Mouse (Mus musculus) embryonic facial prominence, embryonic 14.5 days (tissue): ENCODE measurements around the gene Sos1. TPM values are rescaled to one million over a fixed set of nuclear protein-coding genes. Genes with fewer than 3 reads are reported as not detected.
"Not testable (repeated sequence)": the region's sequence is repeated elsewhere in the genome, so short reads cannot be mapped to it uniquely, and the experiment has no call there.

Source experiments
- ATAC-seq: fragments of 200-750 bp; cut with Nextera tagmentation; 2 replicates; pipeline ENCODE4 v1.8.0; 2017; ENCODE audit warnings: low read depth, moderate number of reproducible peaks, moderate TSS enrichment
- DNase-seq: peaks from one replicate; pipeline ENCODE4 v3.0.0-alpha.2; 2015; ENCODE audit warnings: low spot score
- H3K27ac ChIP-seq: fragments of 300-500 bp; sonication (generic); replicated peaks from 2 replicates; pipeline ENCODE4 v1.5.1; 2014; ENCODE audit warnings: low read depth, mild to moderate bottlenecking, low read length, moderate library complexity
- H3K27me3 ChIP-seq: fragments of 300-500 bp; sonication (generic); replicated peaks from 2 replicates; pipeline ENCODE4 v1.6.1; 2014; ENCODE audit warnings: low read length; ENCODE audit not compliant: control insufficient read depth, insufficient read depth
- H3K36me3 ChIP-seq: fragments of 300-500 bp; sonication (generic); 2 replicates; pipeline ENCODE4 v1.6.1; 2014; ENCODE audit warnings: low read length, mixed read lengths; ENCODE audit not compliant: control insufficient read depth, insufficient read depth
- H3K4me1 ChIP-seq: fragments of 300-500 bp; sonication (generic); 2 replicates; pipeline ENCODE4 v1.6.1; 2014; ENCODE audit warnings: antibody characterized with exemption, low read length; ENCODE audit not compliant: control insufficient read depth, insufficient read depth
- H3K4me2 ChIP-seq: fragments of 300-500 bp; sonication (generic); 2 replicates; pipeline ENCODE4 v1.6.1; 2014; ENCODE audit warnings: low read depth, mild to moderate bottlenecking, low read length, moderate library complexity, mixed read lengths
- H3K4me3 ChIP-seq: fragments of 300-500 bp; sonication (generic); 2 replicates; pipeline ENCODE4 v1.5.1; 2014; ENCODE audit warnings: low read depth, mild to moderate bottlenecking, low read length
- H3K9ac ChIP-seq: fragments of 300-500 bp; sonication (generic); 2 replicates; pipeline ENCODE4 v1.6.1; 2014; ENCODE audit warnings: low read depth, mild to moderate bottlenecking, low read length, moderate library complexity, mixed read lengths
- H3K9me3 ChIP-seq: fragments of 300-500 bp; sonication (generic); 2 replicates; pipeline ENCODE4 v1.6.1; 2016; ENCODE audit warnings: low read length; ENCODE audit not compliant: control insufficient read depth
- WGBS: fragments of 180-500 bp; shearing (Covaris S2); extraction: QIAGEN DNeasy Blood & Tissue Kit; methylation state at CpG from one replicate; pipeline ENCODE4 v1.1.7; 2014; 5-methylcytosine and 5-hydroxymethylcytosine counted together
- polyA plus RNA-seq: library from polyadenylated mRNA; unstranded; fragments of >200 nt; fragmentation: Nextera tagmentation; extraction: Ambion mirVana; gene quantifications from 2 replicates; pipeline ENCODE4 v1.2.1, GENCODE M21; 2014

Sos1 gene
- polyA plus RNA-seq, 1 experiment from 2014 or later, result 8.3 TPM

GRCm38 (mm10) chr17:80385671-80386070, 94.6 kb downstream of the Sos1 start:
- ATAC-seq, result no peak
- WGBS, result 56% methylated on average over 1 of the region's 1 CpGs
- no peaks in the 10 kb centered on the region for H3K36me3 ChIP-seq

GRCm38 (mm10) chr17:80378386-80378785, 101.9 kb downstream of the Sos1 start:
- H3K4me2 ChIP-seq, H3K27me3 ChIP-seq, H3K4me3 ChIP-seq, H3K36me3 ChIP-seq, H3K27ac ChIP-seq, H3K4me1 ChIP-seq, H3K9me3 ChIP-seq, H3K9ac ChIP-seq, DNase-seq, ATAC-seq: not testable (repeated sequence)

More at GRCm38 (mm10) chr17:80385671-80386070, 94.6 kb downstream of the Sos1 start:
- Histone ChIP-seq H3K4me3 (no peak overlapping the region), H3K9ac (no peak overlapping the region), H3K4me1 (no peaks in the 10 kb centered on the region), H3K4me2 (no peak overlapping the region), H3K27me3 (no peaks in the 10 kb centered on the region), H3K27ac (no peak overlapping the region), H3K9me3 (no peaks in the 10 kb centered on the region)
- DNase-seq, result no peak

- Histone ChIP-seq H3K4me3 (peak overlapping the region; percentile 51), H3K9ac (peak overlapping the region; percentile 82), H3K27me3 (no peaks in the 10 kb centered on the region; the same call in 1 of the 2 replicates), H3K36me3 (no peaks in the 10 kb centered on the region), H3K27ac (peak overlapping the region; percentile 77; the same call in 1 of the 2 replicates), H3K9me3 (no peaks in the 10 kb centered on the region), H3K4me2 (peak overlapping the region; percentile 89), H3K4me1 (peaks cover 6% of the 10 kb centered on the region; the same call in 1 of the 2 replicates)
- DNase-seq (no peak), ATAC-seq (peak; percentile 80)
- WGBS, result 22% methylated on average over 24 of the region's 29 CpGs
Measured at GRCm38 (mm10) chr17:80373726-80374096, 106.5 kb downstream of the Sos1 start.

GRCm38 (mm10) chr17:80372989-80373725, 107.1 kb downstream of the Sos1 start, which contains the start of gene Gm10190:
Gene Gm10190, minus strand, starts transcription at chr17:80373541.
- H3K27ac ChIP-seq, result peak within 1 kb of the TSS; percentile 77
- DNase-seq (peak; percentile 98), ATAC-seq (peak; percentile 99)
- H3K9me3 ChIP-seq, result no peaks in the 10 kb centered on the region
- H3K4me2 ChIP-seq, result peak within 1 kb of the TSS; percentile 89
- H3K36me3 ChIP-seq, result no peaks in the 10 kb centered on the region
- H3K27me3 ChIP-seq, result no peaks in the 10 kb centered on the region; the same call in 1 of the 2 replicates
- H3K9ac ChIP-seq, result peak within 1 kb of the TSS; percentile 82
- peak within 1 kb of the TSS; percentile 51 for H3K4me3 ChIP-seq
- H3K4me1 ChIP-seq, result peaks cover 6% of the 10 kb centered on the region; the same call in 1 of the 2 replicates
- 3% methylated on average over 12 of the region's 102 CpGs for WGBS

GRCm38 (mm10) chr17:80368606-80369005, 111.6 kb downstream of the Sos1 start:
- Histone ChIP-seq H3K4me1 (peaks cover 6% of the 10 kb centered on the region; the same call in 1 of the 2 replicates), H3K9ac (no peak overlapping the region), H3K36me3 (no peaks in the 10 kb centered on the region), H3K27ac (no peak overlapping the region), H3K4me3 (no peak overlapping the region), H3K27me3 (no peaks in the 10 kb centered on the region), H3K4me2 (no peak overlapping the region), H3K9me3 (no peaks in the 10 kb centered on the region)
- no peak for ATAC-seq
- 89% methylated on average over 9 of the region's 9 CpGs for WGBS
- no peak for DNase-seq

- DNase-seq (no peak), ATAC-seq (no peak)
- Histone ChIP-seq H3K4me2 (no peak overlapping the region), H3K9me3 (no peaks in the 10 kb centered on the region), H3K36me3 (no peaks in the 10 kb centered on the region), H3K27ac (no peak overlapping the region), H3K27me3 (no peaks in the 10 kb centered on the region), H3K4me1 (no peaks in the 10 kb centered on the region), H3K4me3 (no peak overlapping the region), H3K9ac (no peak overlapping the region)
- WGBS, result 86% methylated on average over 5 of the region's 5 CpGs
Measured at GRCm38 (mm10) chr17:80367276-80367675, 113.0 kb downstream of the Sos1 start.

- H3K4me1 ChIP-seq, result no peaks in the 10 kb centered on the region
- WGBS, result 78% methylated on average over 8 of the region's 8 CpGs
- no peaks in the 10 kb centered on the region for H3K27me3 ChIP-seq
- DNase-seq (no peak), ATAC-seq (no peak)
- no peaks in the 10 kb centered on the region for H3K9me3 ChIP-seq
- no peak overlapping the region for H3K4me2 ChIP-seq
- no peaks in the 10 kb centered on the region for H3K36me3 ChIP-seq
- H3K27ac ChIP-seq, result no peak overlapping the region
- no peak overlapping the region for H3K4me3 ChIP-seq
- no peak overlapping the region for H3K9ac ChIP-seq
Measured at GRCm38 (mm10) chr17:80360245-80360644, 120.0 kb downstream of the Sos1 start.

GRCm38 (mm10) chr17:80347234-80347633, 133.0 kb downstream of the Sos1 start:
- Histone ChIP-seq H3K4me1 (peaks cover 8% of the 10 kb centered on the region), H3K4me3 (no peak overlapping the region), H3K4me2 (no peak overlapping the region), H3K9me3 (no peaks in the 10 kb centered on the region), H3K9ac (no peak overlapping the region), H3K36me3 (no peaks in the 10 kb centered on the region), H3K27ac (peak overlapping the region; percentile 10; the same call in 1 of the 2 replicates), H3K27me3 (no peaks in the 10 kb centered on the region)
- WGBS, result 18% methylated on average over 6 of the region's 6 CpGs
- ATAC-seq (peak; percentile 57; the same call in 1 of the 2 replicates), DNase-seq (peak; percentile 56)
